Mouse (Mus musculus): ENCODE measurements around the gene Nap1l1. TPM values are rescaled to one million over a fixed set of nuclear protein-coding genes. Genes with fewer than 3 reads are reported as not detected.

Gene Nap1l1
- total RNA-seq, 2 experiments from 2014 or later: 63.3 to 82.9 TPM

DNA sequence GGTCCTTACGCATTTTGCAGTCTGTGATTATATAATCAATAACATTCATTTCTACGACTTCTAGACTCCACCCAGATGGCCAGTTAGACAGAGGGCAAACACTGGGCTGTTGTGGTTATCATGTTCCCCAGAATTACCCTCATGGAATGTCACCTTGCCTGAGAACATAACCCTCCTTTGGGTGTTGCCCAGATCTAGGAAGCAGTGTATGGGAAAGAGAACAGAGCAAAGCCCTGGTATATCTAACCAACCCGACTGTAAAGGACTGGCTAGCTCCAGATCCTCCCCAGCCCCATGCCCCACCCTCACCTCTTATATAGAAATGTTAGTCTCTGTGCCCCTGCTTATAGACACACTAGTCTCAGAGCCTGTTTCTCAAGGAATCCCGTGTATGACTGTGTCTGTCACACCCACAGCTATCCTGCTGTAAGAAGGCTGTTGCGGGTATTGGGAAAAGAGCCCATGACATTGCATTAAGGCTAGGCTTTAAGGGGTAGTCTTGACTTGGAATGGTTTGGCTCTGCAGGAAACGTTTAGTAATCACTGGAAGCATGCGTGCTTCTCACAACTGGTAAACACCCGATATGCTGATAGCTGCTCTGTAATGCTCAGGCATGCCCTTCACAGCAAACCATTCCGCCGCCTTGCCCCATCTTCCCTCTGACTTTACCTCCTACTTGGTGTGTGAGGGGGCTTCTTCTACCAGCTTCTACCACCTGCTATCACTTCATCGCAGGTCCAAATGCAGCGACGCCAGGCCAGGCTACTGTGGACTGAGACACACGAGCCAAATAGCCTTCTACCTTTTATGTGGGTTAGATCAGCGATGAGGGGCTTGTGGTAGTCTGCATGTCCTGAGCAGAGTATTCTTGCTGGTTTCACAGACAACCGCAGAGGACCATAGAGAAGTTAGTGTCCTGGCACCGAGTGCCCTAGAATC, 42.3 kb downstream of the Nap1l1 start:
- DNase-seq: no peak

DNA sequence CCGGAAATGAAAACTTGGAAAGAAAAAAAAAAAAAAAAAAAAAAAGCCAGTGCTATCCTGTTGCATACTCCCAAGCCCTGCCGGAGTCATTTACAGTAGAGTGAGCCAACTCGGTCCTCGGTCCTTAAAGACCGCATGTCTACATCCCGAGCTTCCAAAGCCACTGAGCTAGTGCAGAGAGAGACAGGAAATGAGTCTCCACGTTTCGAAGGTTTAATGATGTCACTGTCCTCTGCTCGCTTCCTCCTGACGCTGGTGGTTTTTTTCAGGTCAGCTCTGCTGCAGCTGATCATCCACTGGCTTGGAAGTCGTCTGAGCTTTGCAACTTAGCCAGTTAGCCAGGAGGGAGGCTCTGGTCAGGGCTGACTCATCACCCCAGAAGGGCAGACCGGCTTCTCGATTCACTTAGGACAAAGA, 43.2 kb downstream of the Nap1l1 start:
- peak; percentile 40 for DNase-seq

DNA sequence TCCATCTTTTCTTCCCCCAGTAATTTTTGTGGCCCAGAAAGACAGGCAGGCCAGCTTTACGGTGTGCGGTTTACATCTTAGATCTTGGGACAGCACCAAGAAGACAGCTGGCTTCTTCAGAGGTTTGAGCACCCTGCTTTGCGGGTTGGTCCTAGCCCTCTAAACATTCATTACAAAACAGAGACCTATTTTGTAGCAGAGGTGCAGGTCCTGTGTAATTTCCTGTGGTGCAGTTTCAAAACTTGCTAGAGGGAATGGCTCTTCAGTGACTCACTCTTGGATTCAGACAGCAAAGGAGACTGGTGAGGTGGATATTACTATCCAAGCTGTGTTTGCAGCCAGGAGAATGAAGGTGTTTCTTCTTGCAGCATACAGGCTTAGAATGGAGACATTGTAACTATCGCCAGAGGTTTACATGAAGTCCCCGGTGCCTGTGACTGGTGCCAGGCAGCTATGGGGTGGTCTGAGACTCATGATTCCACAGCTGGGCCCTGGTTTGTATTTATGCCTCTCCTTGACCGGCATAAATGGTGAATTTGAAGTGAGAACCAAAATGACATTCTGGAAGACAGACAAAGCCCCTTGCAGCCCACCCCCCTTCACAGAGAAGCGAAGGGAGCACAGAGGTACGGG, 43.9 kb downstream of the Nap1l1 start:
- no peak for DNase-seq

DNA sequence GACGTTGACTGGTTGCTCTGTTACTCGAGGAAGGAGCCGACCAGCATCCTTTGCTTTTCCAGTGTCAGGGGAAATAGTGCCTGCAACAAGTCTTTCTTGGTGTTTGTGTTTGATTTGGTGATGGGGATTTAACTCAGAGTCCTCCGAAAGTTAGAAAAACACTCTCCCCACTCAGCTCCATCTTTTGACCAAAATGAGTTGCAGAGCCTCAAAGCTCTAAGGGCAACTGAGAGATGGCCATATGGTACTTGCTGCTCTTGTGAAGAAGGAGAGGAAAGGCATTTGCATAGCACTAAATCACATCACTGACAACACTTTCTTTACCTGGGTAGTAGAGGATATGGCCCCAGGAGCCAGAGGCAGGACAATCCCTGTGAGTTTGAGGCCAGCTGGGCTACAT, 45.3 kb downstream of the Nap1l1 start:
- DNase-seq: no peak

DNA sequence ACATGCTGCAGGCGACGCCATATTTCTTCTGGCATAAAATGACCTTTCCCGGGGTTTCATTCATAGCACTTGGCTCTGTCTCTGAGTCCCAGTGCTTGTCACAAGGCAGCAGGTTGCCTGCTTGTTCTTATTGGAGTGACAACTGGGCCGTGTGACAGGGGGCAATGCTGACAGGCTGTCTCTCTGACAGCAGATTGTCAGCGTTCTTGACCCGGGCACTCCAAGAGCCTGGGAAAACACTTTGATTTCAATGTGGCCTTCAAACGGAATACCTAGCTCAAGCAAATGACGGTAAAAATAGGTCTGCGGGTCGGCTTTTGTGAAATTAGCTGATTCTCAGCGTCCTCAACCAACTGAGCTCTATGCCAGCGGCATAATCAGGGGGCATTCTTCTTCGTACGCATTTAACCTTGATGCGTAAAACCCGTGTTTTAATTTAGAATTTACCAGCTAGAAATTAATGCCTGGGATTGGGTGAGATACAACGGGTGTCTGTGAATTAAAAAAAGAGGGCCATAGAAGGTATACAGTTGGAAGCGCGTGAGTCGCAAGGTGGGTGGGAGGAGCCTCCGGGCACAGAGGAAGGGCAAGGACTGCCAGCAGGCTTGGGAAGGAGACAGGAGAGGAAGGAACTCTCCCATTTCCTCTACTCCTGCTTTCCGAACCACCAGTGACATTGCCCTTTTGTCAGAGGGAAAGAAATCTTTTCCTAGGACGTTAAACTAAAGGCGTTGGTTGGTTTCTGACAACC, 46.8 kb downstream of the Nap1l1 start:
- no peak for DNase-seq

DNA sequence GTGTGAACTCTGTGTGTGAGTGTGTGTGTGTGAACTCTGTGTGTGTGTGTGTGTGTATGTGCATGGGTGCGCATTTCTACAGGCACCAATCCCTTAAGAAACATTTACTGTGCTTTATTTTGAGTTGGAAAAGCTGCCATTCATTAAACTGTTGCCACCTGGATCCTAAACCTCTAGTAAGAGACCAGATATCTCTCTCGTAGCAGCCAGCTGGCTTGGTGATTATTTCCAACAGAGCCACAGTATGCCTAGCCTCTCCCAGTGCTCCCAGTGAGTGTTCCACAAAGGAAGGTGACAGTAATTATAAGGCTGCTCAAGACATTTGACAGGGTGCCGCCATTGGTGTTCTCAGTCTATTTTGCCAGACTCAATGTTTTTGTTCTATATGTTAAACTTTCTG, 47.6 kb downstream of the Nap1l1 start:
- DNase-seq: no peak

DNA sequence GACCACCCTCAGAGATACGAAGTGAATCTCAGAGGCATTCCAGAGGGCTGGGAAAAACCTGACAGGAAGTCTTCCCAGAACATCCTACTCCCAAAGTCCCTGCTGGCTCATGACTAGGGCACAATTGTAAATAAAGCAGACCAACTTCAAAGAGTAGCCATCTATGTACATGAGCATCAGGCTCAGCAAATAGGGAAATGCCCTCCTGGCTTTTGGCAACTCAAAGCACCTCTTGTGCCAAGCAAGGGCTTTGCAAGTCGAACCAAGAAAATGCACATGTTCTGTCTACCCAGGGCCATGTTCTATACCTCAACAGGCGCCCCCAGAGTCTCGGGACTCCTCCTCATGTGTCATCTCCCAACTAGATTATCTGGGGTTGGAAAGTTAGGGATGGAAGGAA, 48.6 kb downstream of the Nap1l1 start:
- DNase-seq: no peak

DNA sequence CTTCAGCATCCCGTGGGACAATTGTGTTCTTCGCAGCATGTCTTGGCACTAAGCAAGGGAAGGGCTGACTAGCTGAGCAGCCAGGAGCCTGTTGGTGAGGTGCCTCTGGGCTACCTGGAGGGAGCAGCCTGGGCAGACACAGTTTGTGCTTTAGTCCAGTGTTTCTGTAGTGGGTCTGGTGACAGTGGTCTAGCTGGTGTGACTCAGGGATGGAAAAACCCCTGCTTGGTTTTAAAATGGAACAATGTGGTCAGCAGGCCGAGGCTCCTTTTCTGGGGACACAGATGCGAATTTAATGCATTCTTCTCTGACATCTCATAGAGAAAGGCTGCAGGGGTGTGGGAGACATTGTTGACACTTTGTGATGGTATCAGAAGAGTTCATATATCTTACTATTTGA, 49.2 kb downstream of the Nap1l1 start:
- no peak for DNase-seq

DNA sequence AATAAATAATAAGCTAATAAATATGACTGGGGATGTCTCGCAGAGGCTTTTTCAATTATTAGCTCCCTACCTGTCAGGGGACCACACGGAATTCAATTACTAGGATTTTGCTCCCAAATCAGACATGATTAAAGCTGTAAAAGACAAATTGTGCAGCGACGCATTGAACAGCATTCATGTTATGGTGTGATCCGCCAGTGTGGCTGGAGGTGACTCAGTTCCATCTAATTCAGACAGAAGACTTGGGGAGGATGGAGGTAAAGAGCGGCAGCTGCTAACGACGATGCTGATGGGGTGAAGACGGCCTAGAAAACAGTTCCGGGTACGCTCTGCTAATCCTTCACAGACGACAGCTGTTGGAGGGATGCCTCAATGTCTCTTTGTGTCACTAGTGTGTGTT, 50.9 kb downstream of the Nap1l1 start:
- DNase-seq: no peak

DNA sequence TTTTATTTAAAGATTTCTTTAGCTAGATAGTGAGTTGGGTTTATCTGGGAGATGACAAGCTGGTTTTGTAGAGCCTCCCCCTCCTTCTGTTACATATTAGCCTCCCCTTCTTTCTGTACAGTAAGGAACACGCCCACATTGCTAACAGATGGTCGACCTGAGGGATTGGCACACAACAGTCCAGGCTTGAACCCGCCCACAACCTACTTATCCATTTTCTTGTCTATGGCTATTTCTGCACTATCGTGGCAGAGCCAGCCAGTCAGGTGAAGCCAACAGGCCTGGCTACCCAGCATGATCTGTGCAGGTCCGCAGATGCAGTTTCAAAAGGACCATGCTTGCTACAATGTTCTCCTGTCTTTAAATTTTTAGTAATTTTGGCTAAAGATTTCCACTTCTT, 54.0 kb downstream of the Nap1l1 start:
- DNase-seq: no peak

DNA sequence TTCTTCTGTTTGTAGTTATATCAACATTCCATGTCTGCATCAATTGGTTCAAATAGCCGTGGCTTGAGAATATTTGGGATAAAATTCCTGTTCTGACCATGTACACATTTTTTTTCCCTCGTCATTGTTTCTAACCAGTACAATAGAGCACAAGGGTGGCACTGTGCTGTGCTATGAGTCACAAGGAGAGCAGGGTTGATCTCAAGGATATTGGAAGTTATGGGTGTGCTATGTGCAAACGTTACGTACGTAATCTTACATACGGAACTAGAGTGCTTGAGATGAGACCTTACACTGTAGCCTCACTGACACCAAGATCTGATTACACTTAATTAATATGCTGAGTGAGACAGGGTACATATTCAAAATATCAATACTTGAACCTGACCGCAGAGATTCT, 54.6 kb downstream of the Nap1l1 start:
- DNase-seq: no peak

DNA sequence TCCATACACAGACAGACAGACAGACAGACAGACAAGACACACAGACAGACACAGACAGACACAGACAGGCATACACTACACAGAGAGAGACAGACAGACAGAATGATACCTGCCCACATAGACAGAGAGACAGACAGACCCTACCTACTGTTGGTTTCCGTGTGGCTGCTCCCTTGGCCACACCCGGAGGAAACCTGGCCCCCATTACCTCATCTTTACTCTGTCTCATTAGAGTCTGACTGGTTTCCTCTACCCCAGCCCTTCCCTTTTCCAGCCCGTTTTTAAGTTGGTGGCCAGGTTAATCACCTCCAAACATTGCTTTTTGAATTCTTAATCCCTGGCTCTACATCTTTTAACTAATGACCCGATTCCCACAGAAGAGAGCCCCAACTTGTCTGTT, 55.3 kb downstream of the Nap1l1 start:
- no peak for DNase-seq

DNA sequence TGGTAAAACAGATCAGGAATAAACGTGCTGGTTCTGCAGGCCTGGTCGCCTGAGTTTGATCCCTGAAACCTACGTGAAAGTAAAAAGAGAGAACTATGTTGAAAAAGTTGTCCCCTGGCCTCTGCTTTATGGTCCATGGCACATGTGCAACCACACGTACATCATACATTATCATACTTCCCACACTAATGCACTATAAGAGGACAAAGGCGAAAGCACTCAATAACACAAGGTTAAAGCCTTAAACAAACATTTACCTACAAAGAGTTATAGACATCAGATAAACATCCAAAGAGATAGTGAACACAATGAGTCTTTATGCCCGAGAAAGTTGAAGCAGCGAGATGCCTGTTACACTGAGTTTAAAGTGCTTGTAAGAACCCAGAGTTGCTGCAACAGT, 57.4 kb downstream of the Nap1l1 start:
- DNase-seq: no peak

DNA sequence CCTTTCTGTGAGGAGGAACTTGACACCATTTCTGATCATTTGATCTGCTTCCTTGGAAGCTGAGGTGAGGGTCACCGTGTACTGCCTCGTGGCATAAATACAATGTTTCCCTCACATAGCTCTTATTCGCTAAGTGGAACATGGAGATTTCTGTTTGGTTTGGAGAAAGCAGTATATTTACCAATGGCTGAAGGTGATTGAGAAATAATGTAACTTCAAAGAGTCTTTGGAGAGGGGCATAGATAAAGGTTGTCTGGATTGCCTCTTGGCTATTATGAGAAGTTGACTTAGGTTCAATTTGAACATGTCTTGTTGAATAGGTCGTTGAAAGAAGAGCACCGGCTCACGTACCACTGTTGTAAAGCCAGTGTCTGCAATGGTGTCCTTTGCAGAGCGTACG, 61.7 kb downstream of the Nap1l1 start:
- no peak for DNase-seq

DNA sequence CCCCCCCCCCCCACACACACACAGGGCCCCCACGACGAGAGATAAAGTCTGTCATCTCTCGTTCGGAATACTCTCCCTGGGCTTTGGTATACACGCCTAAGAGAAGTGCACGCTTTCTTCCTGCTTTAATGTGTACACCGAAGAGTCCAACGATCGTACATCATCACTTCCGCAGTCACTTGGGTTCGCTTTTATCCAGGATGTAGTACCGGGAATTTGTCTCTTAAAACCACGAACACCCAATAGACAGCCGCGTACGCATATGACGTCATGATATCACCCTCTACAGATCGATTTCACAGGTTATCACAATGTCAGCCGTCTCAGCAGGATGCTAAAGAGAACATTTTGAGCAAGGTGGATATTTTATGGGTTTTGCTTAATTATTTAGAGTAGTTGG, 64.4 kb downstream of the Nap1l1 start:
- DNase-seq: no peak

DNA sequence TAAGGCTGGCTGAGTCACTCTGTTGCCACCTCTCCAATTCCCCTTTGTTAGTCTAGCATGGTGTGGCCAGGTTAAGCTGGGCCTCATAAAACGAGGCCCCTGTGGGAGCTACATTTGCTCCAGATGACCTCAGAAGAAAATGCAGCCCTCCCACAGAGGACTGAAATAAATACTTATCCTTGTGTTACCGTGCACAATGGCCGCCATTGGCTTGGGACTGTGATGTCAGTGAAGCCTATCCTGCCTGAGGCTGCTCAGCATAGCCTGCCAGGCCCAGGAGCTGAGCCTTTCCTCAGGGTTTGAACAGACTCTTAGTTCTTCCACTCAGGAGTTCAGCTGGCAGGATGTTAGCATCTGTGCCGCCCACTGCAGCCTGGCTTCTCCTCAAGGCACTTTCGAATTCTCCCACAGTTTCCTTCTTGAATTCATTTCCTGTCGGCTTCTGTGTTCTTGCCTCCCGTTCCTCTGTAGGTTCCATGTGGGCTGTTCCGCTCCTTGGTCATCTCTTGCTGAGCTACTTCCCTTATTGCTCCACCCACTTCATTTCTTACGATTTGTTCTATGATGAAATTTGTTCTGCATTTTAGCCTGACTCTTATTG, 66.8 kb downstream of the Nap1l1 start:
- peak; percentile 27 for DNase-seq

DNA sequence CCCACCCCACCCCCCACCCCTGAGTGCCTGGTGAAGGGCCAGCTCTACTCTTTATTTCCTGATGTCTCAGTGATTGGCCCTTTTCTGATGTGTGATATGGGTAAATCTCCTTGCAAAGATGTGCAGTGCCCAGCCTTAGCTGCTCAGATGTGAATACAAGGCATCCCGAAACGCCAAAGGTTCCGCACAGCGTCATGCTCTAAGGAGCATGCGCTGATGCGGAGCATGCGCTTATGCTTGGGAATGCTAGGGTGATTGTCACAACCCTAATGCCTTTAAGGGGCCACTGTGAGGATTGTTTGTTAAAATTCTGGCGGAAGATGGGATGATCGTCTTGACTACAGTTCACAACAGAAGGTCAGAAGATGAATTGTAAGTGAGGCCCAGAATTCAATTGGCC, 67.7 kb downstream of the Nap1l1 start:
- no peak for DNase-seq

DNA sequence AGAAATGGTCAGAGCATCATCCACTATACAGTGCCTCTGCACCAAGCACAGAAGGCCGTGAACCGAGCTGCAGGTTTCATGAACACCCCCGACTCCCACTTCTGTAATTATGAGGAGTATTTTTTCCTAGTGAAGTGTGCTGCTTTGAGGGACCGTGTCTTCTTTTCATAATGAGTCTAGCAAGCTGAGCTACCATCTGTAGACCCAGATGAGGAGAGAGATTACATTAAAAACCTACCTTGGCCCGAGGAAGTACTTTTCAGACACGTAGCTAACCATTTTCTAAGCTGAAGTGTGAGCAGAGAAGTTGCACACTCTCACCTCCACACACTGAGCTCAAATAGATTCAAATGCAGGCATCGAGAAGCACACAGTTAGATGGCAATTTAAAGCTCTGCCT, 70.1 kb downstream of the Nap1l1 start:
- DNase-seq: no peak

DNA sequence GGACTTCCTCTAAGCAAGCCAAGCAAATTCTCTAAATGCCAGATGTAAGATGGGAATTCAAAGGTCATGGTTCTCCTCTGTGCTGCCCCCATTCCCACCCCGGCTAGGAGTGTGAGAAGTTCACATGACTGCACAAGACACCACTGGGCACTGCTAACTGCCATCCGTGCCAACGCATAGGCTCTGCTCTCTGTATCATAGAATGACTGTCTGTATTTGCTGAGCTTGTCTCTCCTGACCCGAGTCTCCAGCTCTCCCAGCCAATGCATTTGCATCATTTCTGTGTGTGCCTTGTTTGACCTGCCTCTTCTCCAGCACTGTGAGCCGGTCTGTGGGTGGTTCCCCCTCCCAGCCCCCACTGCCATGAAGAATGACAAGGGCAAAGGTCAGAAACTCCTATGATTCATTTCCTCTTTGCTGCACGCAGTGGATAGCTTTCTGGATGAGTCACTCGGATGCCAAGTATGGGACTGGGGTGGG, 70.8 kb downstream of the Nap1l1 start:
- no peak for DNase-seq

DNA sequence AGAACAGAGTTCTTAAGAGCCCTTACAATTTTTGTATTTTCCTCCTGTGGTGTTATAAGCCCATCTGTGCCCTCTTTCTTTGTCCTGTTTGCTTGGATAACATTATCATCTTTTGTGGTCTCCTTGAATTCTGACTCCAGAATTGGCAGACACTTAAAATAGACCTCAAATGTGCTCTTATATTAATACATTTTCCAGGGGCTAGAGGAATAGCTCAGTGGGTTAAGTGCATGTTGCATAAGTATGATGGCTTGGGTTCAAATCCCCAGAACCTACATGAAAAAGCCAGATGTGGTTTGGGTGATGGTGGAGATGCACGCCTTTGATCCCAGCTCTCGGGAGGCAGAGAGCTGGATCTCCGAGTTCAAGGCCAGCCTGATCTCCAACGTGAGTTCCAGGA, 71.3 kb downstream of the Nap1l1 start:
- DNase-seq: no peak

DNA sequence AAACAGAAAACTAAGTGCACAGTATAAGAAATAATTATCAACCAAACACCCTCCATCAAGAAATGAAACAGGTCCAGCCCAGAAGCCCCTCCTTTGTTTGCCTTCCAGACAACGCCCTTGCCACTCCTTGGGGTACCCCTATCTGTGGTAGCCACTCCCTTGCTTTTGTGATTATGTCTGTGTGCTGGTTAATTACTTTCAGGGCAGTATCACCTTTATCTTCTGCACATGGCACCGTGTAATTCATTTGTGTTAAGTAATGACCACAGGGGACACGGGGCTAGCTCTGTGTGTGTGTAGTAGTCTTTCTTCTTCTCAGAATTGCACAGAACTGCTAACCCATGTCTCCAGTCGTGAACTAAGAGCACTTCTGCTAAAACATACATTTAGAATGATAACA, 72.6 kb downstream of the Nap1l1 start:
- DNase-seq: no peak
